Mouse (Mus musculus) CH12.LX (cell line): Measurements from ENCODE around the gene Mpc2.

Source experiments
- CTCF ChIP-seq, 2 experiments: IDR thresholded peaks in 1 of 2; conservative IDR thresholded peaks in 1 of 2; 2 replicates each; pipeline ENCODE4 v1.5.1; 2011 to 2012; ENCODE audit warnings: low read depth in 2 of 2, low read length in 2 of 2, improper control_type of control experiment in 1 of 2, inconsistent platforms in 1 of 2, mild to moderate bottlenecking in 1 of 2, moderate library complexity in 1 of 2
- ELF1 ChIP-seq: IDR thresholded peaks from 2 replicates; pipeline ENCODE4 v1.6.1; 2014; ENCODE audit warnings: low read depth, mild to moderate bottlenecking, inconsistent platforms, low read length, improper control_type of control experiment

DNA sequence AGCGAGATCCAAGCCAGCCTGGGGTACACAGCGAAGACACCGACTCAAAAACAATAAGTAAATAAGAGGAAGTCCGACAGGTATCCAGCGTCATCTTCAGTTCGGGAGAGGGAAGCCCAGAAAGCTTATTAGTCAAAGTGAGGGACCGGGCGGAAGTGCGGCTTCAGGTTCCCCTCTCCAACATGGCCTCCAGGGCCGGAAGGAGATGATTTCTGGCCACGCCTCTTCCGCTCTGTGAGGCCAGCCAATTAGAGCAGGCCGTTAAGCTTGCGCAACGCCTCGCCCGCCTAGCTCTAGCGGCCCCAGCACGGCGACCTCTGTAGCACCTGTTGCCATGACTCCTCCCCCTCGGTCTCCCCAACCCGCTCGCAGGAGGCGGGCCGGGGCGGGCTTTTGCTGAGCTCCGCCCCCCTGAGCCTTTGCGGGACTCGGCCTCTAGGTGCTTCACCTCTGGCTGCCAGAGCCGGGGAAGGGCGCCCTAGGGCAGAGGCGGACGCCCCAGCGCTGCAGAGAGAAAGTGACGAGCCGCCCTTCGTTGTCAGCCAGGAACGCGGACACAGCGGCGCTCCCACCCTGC lies 452 bp downstream of the Mpc2 start:
- TF ChIP-seq CTCF (conservative IDR thresholded peaks at IDR 0.05 in 1 of 2, IDR thresholded peaks at IDR 0.05 in 1 of 2; ENCODE audit: low read depth in 2 of 2, low read length in 2 of 2) (peak in 1 of 2 experiments; percentile 60; a peak in 2 of 4 replicates), ELF1 (peak; percentile 99)
